Mouse (Mus musculus) stomach, embryonic 15.5 days (tissue): ENCODE results near the gene Gm20715. TPM values are rescaled to one million over a fixed set of nuclear protein-coding genes. Genes with fewer than 3 reads are reported as not detected.
"Not testable (repeated sequence)": the region's sequence is repeated elsewhere in the genome, so short reads cannot be mapped to it uniquely, and the experiment has no call there.

Experiments used
- ATAC-seq: fragments of 200-750 bp; cut with Nextera tagmentation; 2 replicates; pipeline ENCODE4 v1.8.0; 2017; ENCODE audit warnings: low read depth, moderate number of reproducible peaks, moderate TSS enrichment; ENCODE audit not compliant: insufficient read depth, low FRiP score
- H3K27ac ChIP-seq: fragments of 300-500 bp; sonication (generic); 2 replicates; pipeline ENCODE4 v1.5.1; 2015; ENCODE audit warnings: mild to moderate bottlenecking, inconsistent platforms
- H3K27me3 ChIP-seq: fragments of 300-500 bp; sonication (generic); replicated peaks from 2 replicates; pipeline ENCODE4 v1.6.1; 2015; ENCODE audit warnings: inconsistent platforms
- H3K36me3 ChIP-seq: fragments of 300-500 bp; sonication (generic); 2 replicates; pipeline ENCODE4 v1.6.1; 2015; ENCODE audit warnings: inconsistent platforms
- H3K4me1 ChIP-seq: fragments of 300-500 bp; sonication (generic); 2 replicates; pipeline ENCODE4 v1.6.1; 2015; ENCODE audit warnings: inconsistent platforms
- H3K4me2 ChIP-seq: fragments of 300-500 bp; sonication (generic); 2 replicates; pipeline ENCODE4 v1.6.1; 2015; ENCODE audit warnings: mild to moderate bottlenecking, inconsistent platforms
- H3K4me3 ChIP-seq: fragments of 300-500 bp; sonication (generic); replicated peaks from 2 replicates; pipeline ENCODE4 v1.5.1; 2015; ENCODE audit warnings: inconsistent platforms
- H3K9ac ChIP-seq: fragments of 300-500 bp; sonication (generic); 2 replicates; pipeline ENCODE4 v1.6.1; 2015; ENCODE audit warnings: inconsistent platforms
- H3K9me3 ChIP-seq: fragments of 300-500 bp; sonication (generic); 2 replicates; pipeline ENCODE4 v1.6.1; 2016; ENCODE audit warnings: inconsistent platforms
- WGBS: fragments of 180-500 bp; shearing (Covaris S2); methylation state at CpG from one replicate; pipeline ENCODE4 v1.1.7; 2015; 5-methylcytosine and 5-hydroxymethylcytosine counted together
- polyA plus RNA-seq: library from polyadenylated mRNA; unstranded; fragments of >200 nt; fragmentation: Nextera tagmentation; extraction: Ambion mirVana; gene quantifications from 2 replicates; pipeline ENCODE4 v1.2.1, GENCODE M21; 2015

Gene Gm20715
- polyA plus RNA-seq: not detected in 2 replicates

- Histone ChIP-seq H3K27me3 (no peaks in the 10 kb centered on the region), H3K9ac (no peak within 1 kb of the TSS), H3K9me3 (no peaks in the 10 kb centered on the region), H3K4me3 (no peak within 1 kb of the TSS), H3K27ac (no peak within 1 kb of the TSS), H3K4me1 (no peaks in the 10 kb centered on the region), H3K36me3 (no peaks in the 10 kb centered on the region), H3K4me2 (no peak within 1 kb of the TSS)
- 2% methylated on average over 17 of the region's 17 CpGs for WGBS
- ATAC-seq: peak; percentile 95
Measured at GRCm38 (mm10) chr7:6410043-6410442, at the start of gene Gm20715. Gm20715 (plus strand) TSS chr7:6410277.

DNA sequence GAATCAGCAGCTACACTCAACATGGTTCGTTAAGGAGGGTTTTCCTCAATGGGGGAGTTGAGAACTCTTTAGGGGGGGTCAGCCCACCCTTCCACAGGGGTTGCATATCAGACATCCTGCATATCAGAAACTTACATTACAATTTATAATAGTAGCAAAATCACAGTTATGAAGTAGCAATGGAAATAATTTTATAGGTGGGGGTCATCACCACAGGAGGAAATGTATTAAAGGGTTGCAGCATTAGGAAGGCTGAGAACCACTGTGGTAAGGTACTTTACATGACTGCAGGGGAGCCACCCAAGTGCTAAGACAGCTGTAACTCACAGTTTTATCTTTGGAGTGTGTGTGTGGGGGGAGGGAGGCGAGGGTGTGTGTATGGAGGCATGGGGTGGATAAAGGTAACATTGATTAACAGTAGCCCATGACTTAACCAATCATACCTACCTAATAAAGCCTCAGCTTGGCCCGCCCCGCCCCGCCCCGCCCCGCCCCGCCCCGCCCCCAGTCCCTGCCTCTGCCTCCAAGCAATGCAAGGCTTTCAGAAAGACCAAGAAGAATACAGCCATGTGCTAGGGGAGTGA, 49.5 kb upstream of the Gm20715 start:
- 0 out of 2 replicates have a peak, but pooled peaks cover 6% of the 10 kb centered on the region for H3K4me1 ChIP-seq
- no peak overlapping the region for H3K4me3 ChIP-seq
- H3K27me3 ChIP-seq: no peaks in the 10 kb centered on the region
- no peak overlapping the region for H3K9ac ChIP-seq
- WGBS: 13% methylated on average over 9 of the region's 9 CpGs
- no peak for ATAC-seq
- H3K36me3 ChIP-seq: no peaks in the 10 kb centered on the region
- no peak overlapping the region for H3K27ac ChIP-seq
- H3K4me2 ChIP-seq: no peak overlapping the region
- H3K9me3 ChIP-seq: no peaks in the 10 kb centered on the region

GRCm38 (mm10) chr7:6361756-6362155, 48.3 kb upstream of the Gm20715 start:
- Histone ChIP-seq H3K9me3 (no peaks in the 10 kb centered on the region), H3K9ac (peak overlapping the region; percentile 33; the same call in 1 of the 2 replicates), H3K27ac (peak overlapping the region; percentile 81), H3K27me3 (no peaks in the 10 kb centered on the region), H3K4me1 (0 out of 2 replicates have a peak, but pooled peaks cover 6% of the 10 kb centered on the region), H3K36me3 (no peaks in the 10 kb centered on the region), H3K4me2 (peak overlapping the region; percentile 63), H3K4me3 (peak overlapping the region; percentile 55)
- WGBS: 20% methylated on average over 7 of the region's 7 CpGs
- ATAC-seq: no peak

DNA sequence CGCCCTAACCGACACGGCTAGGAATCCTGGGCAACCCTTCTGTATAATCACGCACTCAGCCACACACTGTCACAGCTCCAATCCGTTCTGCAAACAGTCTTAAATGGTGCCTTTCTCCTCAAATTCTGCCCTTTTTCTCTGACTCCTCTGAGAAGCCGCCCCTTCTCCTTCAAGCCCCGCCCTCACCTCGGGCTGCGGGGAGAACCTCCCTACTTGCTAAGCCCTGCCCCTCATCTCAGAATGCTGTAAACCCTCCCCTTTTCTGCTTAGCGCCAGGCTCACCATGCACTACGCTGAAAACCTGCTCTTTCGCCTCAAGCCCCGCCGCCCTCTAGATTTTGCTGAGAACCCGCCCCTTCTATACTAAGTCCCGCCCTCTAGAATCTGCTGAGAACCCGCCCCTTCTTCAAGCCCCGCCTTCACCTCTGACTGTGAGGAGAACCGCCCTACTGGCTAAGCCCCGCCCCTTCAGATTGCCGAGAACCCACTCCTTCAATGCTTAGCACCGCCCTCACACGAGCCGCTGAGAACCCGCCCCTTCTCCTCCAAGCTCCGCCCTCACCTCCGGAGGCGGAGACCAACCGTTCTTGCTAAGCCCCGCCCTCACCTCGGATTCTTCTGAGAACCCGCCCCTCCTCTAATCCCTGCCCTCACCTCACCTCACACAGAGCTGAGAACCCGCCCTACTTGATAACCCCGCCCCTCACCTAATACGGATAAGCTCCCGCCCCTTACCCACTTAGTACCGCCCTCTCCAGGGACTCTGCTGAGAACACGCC, 47.6 kb upstream of the Gm20715 start:
- Histone ChIP-seq H3K4me2 (peak overlapping the region; percentile 63), H3K27me3 (no peaks in the 10 kb centered on the region), H3K9me3 (no peaks in the 10 kb centered on the region), H3K27ac (peak overlapping the region; percentile 82), H3K36me3 (no peaks in the 10 kb centered on the region), H3K4me1 (0 out of 2 replicates have a peak, but pooled peaks cover 6% of the 10 kb centered on the region), H3K4me3 (peak overlapping the region; percentile 55), H3K9ac (peak overlapping the region; percentile 33; the same call in 1 of the 2 replicates)
- peak; percentile 93 for ATAC-seq
- WGBS: under 1% methylated on average over 38 of the region's 38 CpGs

DNA sequence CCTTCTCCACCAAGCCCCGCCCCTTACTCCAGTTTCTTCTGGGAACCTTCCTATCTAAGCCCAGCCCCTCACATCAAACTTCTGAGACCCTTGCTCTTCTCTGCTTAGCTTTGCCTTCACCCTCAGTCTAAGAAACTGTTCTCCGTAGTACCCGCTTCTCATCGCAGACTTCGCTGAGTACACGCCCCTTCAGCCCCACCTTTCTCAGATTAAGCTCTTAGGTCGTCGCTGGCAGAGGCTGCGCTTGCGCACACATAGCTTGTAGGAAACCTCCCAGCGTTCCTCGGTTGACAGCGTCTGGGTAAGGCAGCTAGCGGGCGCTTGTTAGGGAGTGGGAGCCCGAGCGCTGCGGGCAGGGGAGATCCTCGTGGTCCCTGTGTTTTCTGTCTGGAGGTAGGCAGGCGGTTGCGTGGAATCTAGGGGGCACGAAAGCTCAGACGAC, 47.0 kb upstream of the Gm20715 start, which contains the start of gene Zfp78:
Gene Zfp78 (plus strand): TSS at position 234 of the 442 bp plus-strand sequence.
- peak; percentile 82 for ATAC-seq
- Histone ChIP-seq H3K4me1 (0 out of 2 replicates have a peak, but pooled peaks cover 6% of the 10 kb centered on the region), H3K4me2 (peak within 1 kb of the TSS; percentile 63), H3K9me3 (no peaks in the 10 kb centered on the region), H3K9ac (peak within 1 kb of the TSS; percentile 33; the same call in 1 of the 2 replicates), H3K27ac (peak within 1 kb of the TSS; percentile 82), H3K27me3 (no peaks in the 10 kb centered on the region), H3K36me3 (no peaks in the 10 kb centered on the region), H3K4me3 (peak within 1 kb of the TSS; percentile 55)
- under 1% methylated on average over 23 of the region's 23 CpGs for WGBS

DNA sequence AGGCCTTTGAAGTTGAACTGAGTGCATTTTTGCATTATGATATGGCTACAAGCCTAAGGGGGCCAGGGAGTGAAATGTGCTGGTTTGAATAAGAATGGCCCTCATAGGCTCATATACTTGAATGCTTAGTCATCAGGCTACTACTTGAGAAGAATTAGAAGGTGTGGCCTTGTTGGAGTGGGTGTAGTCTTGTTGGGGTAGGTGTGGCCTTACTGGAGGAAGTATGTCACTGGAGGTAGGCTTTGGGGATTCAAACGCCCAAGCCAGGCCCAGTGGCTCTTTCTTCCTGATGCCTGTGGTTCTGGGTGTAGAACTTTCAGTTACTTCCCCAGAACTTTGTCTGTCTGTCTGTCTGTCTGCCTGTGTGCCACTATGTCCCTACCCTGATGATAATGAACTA, 45.3 kb upstream of the Gm20715 start:
- H3K36me3 ChIP-seq: no peaks in the 10 kb centered on the region
- no peak overlapping the region for H3K4me3 ChIP-seq
- no peak for ATAC-seq
- no peaks in the 10 kb centered on the region for H3K9me3 ChIP-seq
- H3K4me2 ChIP-seq: no peak overlapping the region
- H3K27ac ChIP-seq: no peak overlapping the region
- H3K9ac ChIP-seq: no peak overlapping the region
- H3K27me3 ChIP-seq: no peaks in the 10 kb centered on the region
- H3K4me1 ChIP-seq: 0 out of 2 replicates have a peak, but pooled peaks cover 6% of the 10 kb centered on the region
- WGBS: 58% methylated on average over 1 of the region's 1 CpGs

DNA sequence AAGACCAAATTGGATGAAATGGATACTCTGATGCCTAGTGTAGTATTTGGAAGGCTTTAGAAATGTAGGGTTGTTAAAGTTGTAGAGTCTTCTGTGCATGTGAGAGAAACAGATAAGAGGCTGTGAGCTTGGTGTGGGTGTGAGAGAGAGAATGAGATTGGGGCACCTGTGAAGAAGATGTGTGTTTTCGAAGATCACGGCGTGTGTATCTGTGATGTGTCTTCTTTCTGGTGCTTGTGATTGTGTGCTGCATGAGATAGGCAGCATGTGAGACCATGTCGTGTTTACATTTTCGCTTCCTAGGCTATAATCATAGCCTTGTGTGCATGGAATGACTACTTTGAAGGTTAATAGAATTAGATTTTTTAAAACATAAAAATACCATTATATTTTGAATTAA, 42.9 kb upstream of the Gm20715 start:
- no peak overlapping the region for H3K4me2 ChIP-seq
- H3K9ac ChIP-seq: no peak overlapping the region
- no peaks in the 10 kb centered on the region for H3K9me3 ChIP-seq
- H3K4me1 ChIP-seq: 0 out of 2 replicates have a peak, but pooled peaks cover 6% of the 10 kb centered on the region
- H3K27me3 ChIP-seq: no peaks in the 10 kb centered on the region
- H3K4me3 ChIP-seq: no peak overlapping the region
- no peak overlapping the region for H3K27ac ChIP-seq
- 82% methylated on average over 5 of the region's 5 CpGs for WGBS
- no peak for ATAC-seq
- no peaks in the 10 kb centered on the region for H3K36me3 ChIP-seq

- not testable (repeated sequence) for H3K4me1 ChIP-seq, H3K27ac ChIP-seq, H3K9me3 ChIP-seq, H3K27me3 ChIP-seq, H3K4me2 ChIP-seq, H3K36me3 ChIP-seq, ATAC-seq, H3K4me3 ChIP-seq, H3K9ac ChIP-seq
- 80% methylated on average over 5 of the region's 5 CpGs for WGBS
Measured at GRCm38 (mm10) chr7:6368146-6368545, 41.9 kb upstream of the Gm20715 start.

GRCm38 (mm10) chr7:6369460-6369859, 40.6 kb upstream of the Gm20715 start:
- Histone ChIP-seq H3K9me3 (no peaks in the 10 kb centered on the region), H3K27ac (no peak overlapping the region), H3K4me1 (no peaks in the 10 kb centered on the region), H3K4me2 (no peak overlapping the region), H3K27me3 (no peaks in the 10 kb centered on the region), H3K9ac (no peak overlapping the region), H3K36me3 (no peaks in the 10 kb centered on the region), H3K4me3 (no peak overlapping the region)
- ATAC-seq: no peak
- 77% methylated on average over 3 of the region's 3 CpGs for WGBS

GRCm38 (mm10) chr7:6372993-6373392, 37.1 kb upstream of the Gm20715 start:
- Histone ChIP-seq H3K27ac (no peak overlapping the region), H3K4me3 (no peak overlapping the region), H3K27me3 (no peaks in the 10 kb centered on the region), H3K36me3 (no peaks in the 10 kb centered on the region), H3K9ac (no peak overlapping the region), H3K4me1 (no peaks in the 10 kb centered on the region), H3K4me2 (no peak overlapping the region), H3K9me3 (no peaks in the 10 kb centered on the region)
- 87% methylated on average over 3 of the region's 3 CpGs for WGBS
- no peak for ATAC-seq

DNA sequence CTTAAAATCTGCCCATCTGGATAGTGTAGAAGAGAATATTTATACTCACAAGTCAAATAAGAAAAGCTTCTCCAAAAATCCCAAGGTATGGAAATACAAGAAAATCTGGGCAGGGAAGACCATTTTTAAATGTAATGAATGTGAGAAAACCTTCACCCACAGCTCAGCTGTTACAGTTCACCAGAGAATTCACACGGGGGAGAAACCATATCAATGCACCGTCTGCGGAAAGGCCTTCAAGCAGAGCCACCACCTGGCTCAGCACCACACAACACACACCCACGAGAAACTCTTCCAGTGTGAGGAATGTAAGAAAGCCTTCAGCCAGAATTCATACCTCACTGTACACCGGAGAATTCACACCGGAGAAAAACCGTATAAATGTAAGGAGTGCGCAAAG, 31.6 kb upstream of the Gm20715 start:
- H3K27me3 ChIP-seq: no peaks in the 10 kb centered on the region
- H3K9me3 ChIP-seq: no peaks in the 10 kb centered on the region
- no peak overlapping the region for H3K4me2 ChIP-seq
- ATAC-seq: no peak
- H3K36me3 ChIP-seq: no peaks in the 10 kb centered on the region
- 80% methylated on average over 8 of the region's 8 CpGs for WGBS
- H3K4me3 ChIP-seq: no peak overlapping the region
- peaks cover 7% of the 10 kb centered on the region for H3K4me1 ChIP-seq
- H3K9ac ChIP-seq: no peak overlapping the region
- no peak overlapping the region for H3K27ac ChIP-seq

DNA sequence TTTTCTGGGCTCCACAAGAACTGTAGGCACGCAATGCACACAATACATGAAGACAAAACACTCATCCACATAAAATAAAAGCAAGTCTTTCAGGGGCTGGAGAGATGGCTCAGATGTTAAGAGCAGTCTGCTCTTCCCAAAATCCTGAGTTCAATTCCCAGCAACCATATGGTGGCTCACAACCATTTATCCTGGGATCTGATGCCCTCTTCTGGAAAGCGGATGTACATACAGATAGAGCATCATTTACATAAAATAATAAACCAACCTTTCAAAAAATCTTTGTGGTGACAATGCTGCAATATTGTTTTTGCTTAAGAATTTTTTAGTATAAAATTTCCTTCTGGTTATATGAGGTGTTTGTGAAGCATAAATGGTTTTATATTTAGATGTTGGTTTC, 28.6 kb upstream of the Gm20715 start:
- WGBS: 72% methylated on average over 2 of the region's 2 CpGs
- no peak overlapping the region for H3K4me2 ChIP-seq
- H3K27me3 ChIP-seq: no peaks in the 10 kb centered on the region
- no peak overlapping the region for H3K27ac ChIP-seq
- H3K4me1 ChIP-seq: peaks cover 16% of the 10 kb centered on the region
- no peak overlapping the region for H3K4me3 ChIP-seq
- H3K36me3 ChIP-seq: no peaks in the 10 kb centered on the region
- no peaks in the 10 kb centered on the region for H3K9me3 ChIP-seq
- no peak for ATAC-seq
- H3K9ac ChIP-seq: no peak overlapping the region
